Mouse (Mus musculus) midbrain, embryonic 10.5 days (tissue): ENCODE data around the gene Mup15. TPM values are rescaled to one million over a fixed set of nuclear protein-coding genes. Genes with fewer than 3 reads are reported as not detected.
"Not testable (repeated sequence)": the region's sequence is repeated elsewhere in the genome, so short reads cannot be mapped to it uniquely, and the experiment has no call there.

Source experiments
- DNase-seq: peaks from one replicate; pipeline ENCODE4 v3.0.0-alpha.2; 2017; ENCODE audit warnings: low spot score
- H3K27ac ChIP-seq: fragments of 300-500 bp; sonication (generic); replicated peaks from 2 replicates; pipeline ENCODE4 v1.5.1; 2016; ENCODE audit warnings: mild to moderate bottlenecking
- H3K27me3 ChIP-seq: fragments of 300-500 bp; sonication (generic); 2 replicates; pipeline ENCODE4 v1.6.1; 2016; ENCODE audit warnings: low read depth, mild to moderate bottlenecking; ENCODE audit not compliant: poor library complexity, severe bottlenecking
- H3K36me3 ChIP-seq: fragments of 300-500 bp; sonication (generic); 2 replicates; pipeline ENCODE4 v1.6.1; 2016; ENCODE audit warnings: mild to moderate bottlenecking, moderate library complexity
- H3K4me1 ChIP-seq: fragments of 300-500 bp; sonication (generic); 2 replicates; pipeline ENCODE4 v1.6.1; 2016
- H3K4me3 ChIP-seq: fragments of 300-500 bp; sonication (generic); 2 replicates; pipeline ENCODE4 v1.5.1; 2016; ENCODE audit warnings: mild to moderate bottlenecking, moderate library complexity
- H3K9me3 ChIP-seq: fragments of 300-500 bp; sonication (generic); replicated peaks from 2 replicates; pipeline ENCODE4 v1.6.1; 2016; ENCODE audit warnings: mild to moderate bottlenecking
- WGBS: fragments of 180-500 bp; shearing (Covaris S2); methylation state at CpG from one replicate; pipeline ENCODE4 v1.1.7; 2016; 5-methylcytosine and 5-hydroxymethylcytosine counted together
- polyA plus RNA-seq: library from polyadenylated mRNA; unstranded; fragments of >200 nt; fragmentation: Nextera tagmentation; extraction: Ambion mirVana; gene quantifications from 2 replicates; pipeline ENCODE4 v1.2.1, GENCODE M21; 2016

Mup15 gene
- polyA plus RNA-seq, result not detected in 2 replicates

- not testable (repeated sequence) for H3K4me3 ChIP-seq, DNase-seq, H3K9me3 ChIP-seq, H3K27me3 ChIP-seq, H3K4me1 ChIP-seq, H3K36me3 ChIP-seq, H3K27ac ChIP-seq
- no CpG with 5 or more reads among the region's 4 CpGs for WGBS
Measured at GRCm38 (mm10) chr4:61439643-61440042, at the start of gene Mup15. Gene Mup15 (minus strand): TSS chr4:61439743.

Other genes with a start within 250 kb of the Mup15 start
- not detected in 2 replicates for gene Mup13, start 211.5 kb downstream of the Mup15 start, polyA plus RNA-seq
- gene Mup14, start 135.7 kb downstream of the Mup15 start, polyA plus RNA-seq, result not detected in 2 replicates
- gene Mup16, start 79.8 kb upstream of the Mup15 start, polyA plus RNA-seq, result not detected in 2 replicates
- not detected in 2 replicates for gene Mup17, start 156.1 kb upstream of the Mup15 start, polyA plus RNA-seq
- not detected in 2 replicates for gene Mup18, start 234.4 kb upstream of the Mup15 start, polyA plus RNA-seq